Mouse (Mus musculus): ENCODE measurements around the gene Gm648. TPM values are rescaled to one million over a fixed set of nuclear protein-coding genes. Genes with fewer than 3 reads are reported as not detected.
A peak's percentile ranks its signal among the peaks of the same experiment; 100 is the strongest.
"Not testable (repeated sequence)": the region's sequence is repeated elsewhere in the genome, so short reads cannot be mapped to it uniquely, and the experiment has no call there.

Gm648 gene
- not detected for total RNA-seq (2021)
- long read RNA-seq, experiment 1 = 0 reads
- long read RNA-seq, experiment 2 = 0 reads

DNA sequence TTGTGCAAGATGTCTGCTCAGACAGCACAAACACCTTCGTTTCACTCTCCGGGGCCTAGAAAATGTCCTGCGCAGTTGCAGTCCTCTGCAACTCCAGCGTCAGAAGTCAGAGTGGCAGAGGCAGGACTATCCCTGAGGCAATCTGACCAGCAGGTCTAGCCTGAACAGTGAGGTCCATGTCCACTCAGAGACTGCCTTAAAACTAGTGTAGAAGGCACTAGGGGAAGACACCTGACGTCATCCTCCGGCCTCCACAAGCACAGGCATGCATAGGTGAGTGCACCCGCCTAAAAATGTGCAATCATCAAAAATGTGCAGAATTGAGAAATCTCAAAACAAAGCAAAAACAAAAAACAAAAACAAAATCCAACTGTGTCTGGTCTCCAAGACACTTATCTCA, at the start of gene Gm648:
TSS of gene Gm648 (minus strand) at position 101 of the 400 bp plus-strand sequence.
- DNase-seq = no peak

DNA sequence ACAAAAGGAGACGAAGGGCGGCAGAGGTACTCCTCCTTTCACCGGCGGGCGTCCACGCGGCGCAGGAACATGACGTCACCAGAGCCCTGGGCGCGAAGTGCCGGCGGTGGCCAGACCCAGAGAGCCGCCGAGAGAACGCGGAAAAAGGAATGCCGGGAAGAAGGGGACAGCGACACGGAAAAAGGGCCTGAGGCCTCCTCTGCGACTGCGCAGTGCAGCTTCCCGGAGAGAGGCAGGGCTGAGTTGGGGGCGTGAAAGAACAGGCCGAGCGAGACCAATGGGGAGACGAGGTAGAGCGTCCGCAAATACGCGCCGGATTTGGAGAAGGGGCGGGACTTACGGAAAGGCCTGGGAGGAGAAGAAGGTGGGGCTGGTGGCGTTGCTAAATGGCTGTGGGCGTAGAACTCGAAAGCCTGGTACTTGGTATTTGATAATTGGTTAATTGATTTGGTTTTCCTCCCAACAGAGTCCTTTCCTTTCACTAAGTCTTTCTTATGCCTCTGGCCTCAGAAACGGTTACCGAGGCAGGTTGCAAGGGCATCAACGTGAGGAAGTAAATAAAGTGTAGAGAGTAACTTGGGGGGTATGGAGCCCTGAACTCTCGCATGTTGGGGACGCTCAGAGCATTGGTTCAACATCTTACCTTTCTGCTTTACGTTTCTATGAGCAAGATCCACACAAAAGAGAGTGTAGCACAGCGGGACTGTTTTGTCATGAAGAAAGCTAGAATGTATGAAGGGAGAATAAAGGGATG, 48.7 kb upstream of the Gm648 start, which contains the start of gene Mmgt1:
TSS of gene Mmgt1 (minus strand) at position 183 of the 754 bp plus-strand sequence.
- DNase-seq = peak; percentile 94

DNA sequence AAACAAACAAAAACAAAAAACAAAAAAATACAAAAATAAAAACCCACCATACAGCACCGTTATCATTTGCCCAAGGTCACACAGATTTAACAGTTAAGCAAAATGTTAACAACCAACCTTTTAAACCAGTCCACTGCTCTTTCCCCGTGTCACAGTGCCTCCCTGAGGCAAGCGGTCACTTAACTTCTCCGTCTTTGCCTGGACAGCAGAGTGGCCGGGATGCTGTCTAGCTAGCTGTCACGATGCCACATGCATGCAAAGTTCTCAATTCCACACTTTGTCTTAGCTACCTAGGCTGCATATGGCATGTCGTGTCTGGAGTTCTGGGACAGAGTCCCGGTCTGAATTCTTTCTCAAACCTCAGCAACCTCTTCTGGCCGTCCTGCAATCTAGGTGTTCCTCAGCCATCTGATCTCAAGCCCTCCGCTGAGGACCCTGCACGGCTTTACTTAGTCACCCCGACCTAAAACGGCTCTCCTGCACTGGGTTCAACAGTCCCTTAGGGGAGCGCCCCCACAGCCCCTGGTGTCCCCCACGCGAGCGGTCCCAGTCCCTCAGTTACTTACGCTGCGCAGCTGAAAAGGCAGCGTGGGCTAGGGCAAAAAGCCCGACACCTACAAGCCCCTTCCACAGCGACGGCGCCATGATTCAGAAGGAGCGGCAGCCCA, 47.9 kb upstream of the Gm648 start:
- no peak for DNase-seq

DNA sequence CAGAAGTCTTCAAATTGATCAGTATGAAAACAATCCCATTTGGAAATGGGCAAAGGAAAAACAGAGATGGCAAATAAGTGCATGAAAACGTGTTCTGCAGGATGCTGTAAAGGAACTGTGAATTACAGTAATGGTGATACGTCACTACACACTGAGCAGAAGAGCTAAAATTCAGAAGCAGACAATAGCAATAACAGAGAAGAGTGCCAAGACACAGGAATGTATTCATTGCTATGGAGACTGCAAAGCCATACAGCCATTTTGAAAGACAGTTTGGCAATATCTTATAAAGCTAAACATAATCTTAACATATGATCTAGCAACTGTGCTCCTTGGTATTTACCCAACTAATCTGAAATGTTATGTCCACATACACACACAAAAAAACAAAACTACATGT, 28.8 kb upstream of the Gm648 start:
- DNase-seq = no peak

DNA sequence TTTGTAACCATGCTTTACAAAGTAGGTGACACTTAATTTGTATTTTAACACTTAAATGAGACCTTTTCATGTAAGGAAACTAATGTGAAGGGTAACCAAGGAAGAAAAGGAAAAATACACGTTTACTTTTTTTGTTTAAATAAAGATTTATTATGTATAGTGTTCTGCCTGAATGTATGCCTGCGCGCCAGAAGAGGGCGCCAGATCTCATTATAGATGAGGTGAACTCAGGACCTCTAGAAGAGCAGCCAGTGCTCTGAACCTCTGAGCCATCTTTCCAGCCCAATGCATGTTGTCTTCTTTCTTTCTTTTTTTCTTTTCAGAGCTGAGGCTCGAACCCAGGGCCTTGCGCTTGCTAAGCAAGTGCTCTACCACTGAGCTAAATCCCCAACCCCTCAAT, 23.1 kb upstream of the Gm648 start:
- DNase-seq = no peak

DNA sequence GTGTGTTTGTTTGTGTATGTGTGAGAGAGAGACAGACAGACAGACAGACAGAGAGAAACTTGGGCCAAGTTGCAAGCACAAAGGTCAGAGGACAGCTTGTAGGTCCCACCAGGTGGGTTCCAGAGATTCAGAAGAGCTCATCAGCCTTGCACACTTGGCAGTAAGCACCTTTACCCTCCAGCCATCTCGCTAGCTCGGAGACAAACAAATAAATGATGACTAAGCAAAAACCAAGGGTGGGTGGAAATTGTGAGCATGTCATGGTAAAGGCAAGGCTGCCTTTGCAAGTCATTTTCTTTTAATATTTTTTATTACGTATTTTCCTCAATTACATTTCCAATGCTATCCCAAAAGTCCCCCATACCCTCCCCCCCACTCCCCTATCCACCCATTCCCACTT, 4.2 kb upstream of the Gm648 start:
- no peak for DNase-seq

DNA sequence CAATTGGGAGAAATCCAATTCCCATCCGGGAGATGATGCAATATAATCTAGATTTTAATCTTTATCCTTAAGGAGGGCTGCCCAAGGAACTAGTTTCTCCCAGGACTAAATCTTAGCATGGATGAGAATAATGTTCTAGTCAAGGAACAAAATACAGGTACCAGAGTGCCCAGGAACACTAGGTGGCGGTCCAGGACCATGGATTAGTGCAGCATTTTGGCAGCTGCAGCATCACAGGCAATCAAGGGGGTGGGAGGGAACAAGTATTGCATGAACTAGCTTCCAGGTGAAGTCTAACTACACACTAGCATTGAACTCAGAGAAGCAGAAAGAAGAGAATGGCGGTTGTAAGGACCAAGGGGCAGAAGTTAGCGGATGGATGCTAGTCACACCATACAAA, 12.2 kb downstream of the Gm648 start:
- DNase-seq = no peak

DNA sequence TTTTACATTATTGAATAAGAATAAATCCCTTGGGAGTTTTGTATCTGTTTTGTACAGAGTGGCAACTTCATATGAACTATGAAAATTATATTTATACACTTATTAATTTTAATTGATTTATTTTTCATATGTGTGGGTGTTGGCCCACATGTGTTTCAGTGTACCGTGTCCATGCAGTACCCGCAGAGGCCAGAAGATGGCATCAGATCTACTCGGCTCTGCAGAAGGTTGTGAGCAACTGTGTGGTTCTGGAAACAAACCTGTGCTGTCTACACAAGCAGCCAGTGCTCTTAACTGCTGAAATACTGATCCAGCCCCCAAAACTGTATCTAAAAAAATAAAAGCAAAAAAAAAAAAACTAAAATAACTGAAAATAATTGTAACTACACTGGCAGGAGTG, 18.1 kb downstream of the Gm648 start:
- DNase-seq = peak; percentile 7

DNA sequence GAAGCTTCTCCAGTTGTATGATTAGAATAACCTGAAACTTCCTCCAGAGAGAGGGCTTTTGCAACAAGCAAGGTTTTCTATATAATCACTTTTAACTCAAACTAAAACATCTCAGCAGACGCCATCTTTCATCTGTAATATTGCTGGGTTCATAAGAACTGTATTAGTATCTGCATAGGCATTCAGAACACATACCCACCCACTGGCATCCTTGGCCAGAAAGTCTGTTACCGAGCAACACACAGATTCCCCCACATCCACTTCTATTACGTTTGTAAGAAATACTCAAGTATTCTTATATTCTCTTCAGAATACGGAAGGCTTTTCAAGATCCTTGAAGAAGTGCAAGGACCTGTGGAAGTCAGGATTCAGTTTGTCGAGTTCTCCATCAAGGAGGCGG, 25.0 kb downstream of the Gm648 start, which contains the start of gene Gm10477:
TSS of gene Gm10477 (plus strand) at position 301 of the 400 bp plus-strand sequence.
- not testable (repeated sequence) for DNase-seq

DNA sequence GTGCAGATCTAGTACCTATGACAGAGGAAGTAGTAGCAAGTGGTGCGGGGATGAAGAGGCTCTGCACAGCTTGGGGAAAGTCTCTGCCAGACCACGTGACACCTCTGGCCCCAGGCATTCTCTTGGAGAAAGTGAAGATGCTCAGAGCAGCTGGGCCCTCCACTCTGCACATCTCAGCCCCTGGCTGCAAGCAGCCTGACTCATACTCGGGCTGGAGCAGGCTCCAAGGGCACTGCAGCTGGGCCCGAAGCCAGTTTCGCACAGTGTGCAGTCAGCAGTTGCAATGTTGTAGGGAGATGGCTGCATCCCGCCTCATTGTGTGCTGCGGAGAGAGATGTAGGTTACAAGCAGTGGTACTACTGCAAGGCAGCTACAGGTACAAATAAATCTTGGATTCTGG, 52.2 kb downstream of the Gm648 start:
- DNase-seq = peak; percentile 22

Small RNAs within 50 kb of the gene (microRNA-seq; reads per million reads assigned to microRNA genes)
- 0 to 0.26 reads per million in 2 experiments for gene Mir5116 (ENCODE audit: borderline replicate concordance in 2 of 2)

Other genes with a start within 250 kb of the Gm648 start
- 1 to 10 TPM; 1.5 to 2.6 TPM for gene Zfp449, start 203.2 kb downstream of the Gm648 start, total RNA-seq (2021)
- under 1 TPM in 1 of 2 experiments, not detected in 1; 0.11 TPM for gene Smim10l2a, start 175.0 kb downstream of the Gm648 start, total RNA-seq (2021)
- gene Gm2174, start 101.6 kb downstream of the Gm648 start, total RNA-seq (2021) = not detected
- 1 to 10 TPM; 4.6 to 5.3 TPM for gene Ints6l, start 94.7 kb downstream of the Gm648 start, total RNA-seq (2021)
- gene Gm10477, start 24.9 kb downstream of the Gm648 start, total RNA-seq (2021) = not detected
- gene Mmgt1, start 48.5 kb upstream of the Gm648 start, total RNA-seq (2021) = 10 to 100 TPM; 22.2 to 24.3 TPM
- 10 to 100 TPM; 23.4 to 25.3 TPM for gene Slc9a6, start 60.2 kb upstream of the Gm648 start, total RNA-seq (2021)
- gene Fhl1, start 182.2 kb upstream of the Gm648 start, total RNA-seq (2021) = 1,000 to 10,000 TPM; 1,461 to 3,729 TPM

Data from gastrocnemius, postnatal 25 days (tissue).